In the genomic region with DNA sequence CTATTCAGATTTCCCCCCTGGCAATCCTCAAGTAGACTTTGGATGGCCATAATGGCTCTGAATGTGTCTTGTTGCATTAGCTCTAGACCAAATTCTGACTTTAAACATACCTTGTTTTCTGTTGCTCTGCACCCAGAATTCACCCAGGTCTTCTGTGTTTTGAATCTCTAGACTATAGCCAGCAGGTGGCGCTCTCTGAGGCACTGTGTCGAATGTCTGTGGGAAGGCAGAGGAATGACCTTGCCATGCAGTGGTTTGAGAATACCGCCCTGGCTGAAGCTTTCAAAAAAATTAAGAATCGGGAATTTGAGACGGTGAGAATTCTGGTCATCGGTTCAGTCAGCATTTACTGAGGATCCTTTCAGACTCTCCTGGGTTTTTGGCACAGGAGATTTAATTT, we compare ENCODE assay signal across 8 mouse cellular contexts. TPM values are rescaled to one million over a fixed set of nuclear protein-coding genes. Genes with fewer than 3 reads are reported as not detected.
DNase-seq lines count a peak whose midpoint lies in the region; ATAC-seq lines count a peak whose summit lies in the region.

No protein-coding gene starts in this region.

- no peak overlapping the region for H3K9ac ChIP-seq in kidney, embryonic 16.5 days (replicated peaks; ENCODE audit: low read length)

- H3K4me2 ChIP-seq in kidney, embryonic 16.5 days (replicated peaks; ENCODE audit: low read depth, low read length) = no peak overlapping the region

- H3K27me3 ChIP-seq in kidney, embryonic 16.5 days (ENCODE audit: insufficient read depth, low read length) = no peaks in the 10 kb centered on the region; the same call in 1 of the 2 replicates

- no peak overlapping the region for H3K4me3 ChIP-seq in kidney, embryonic 16.5 days (ENCODE audit: low read length)

- DNase-seq in kidney, adult 18-20 months = peak; percentile 70
- peak; percentile 21 for DNase-seq in T-cell, adult 2 months (ENCODE audit: low spot score)
- peak; percentile 80 to 87 for DNase-seq in cerebellum, postnatal 14 days
- DNase-seq in heart, postnatal 10 days = peak; percentile 58 to 80
- DNase-seq in left cerebral cortex, postnatal 25 days (ENCODE audit: low spot score in 2 of 2) = peak; percentile 46 to 52
- peak; percentile 21 for DNase-seq in ovary, postnatal 10 days (ENCODE audit: low spot score)
- DNase-seq in thymus, postnatal 25 days = peak; percentile 40

- no peaks in the 10 kb centered on the region for H3K4me1 ChIP-seq in kidney, embryonic 16.5 days (ENCODE audit: insufficient read depth, low read length)

- intact Hi-C loops in heart, postnatal 10 days (cut with DNase I) = loop anchor here (1.0 to 10.0 kb wide), 2 partner anchors 103 to 350 kb away; no protein-coding TSS in a partner anchor
- intact Hi-C loops in left cerebral cortex, postnatal 25 days (cut with DNase I) = no loop called here

- ATAC-seq in kidney, embryonic 16.5 days (ENCODE audit: low FRiP score, low TSS enrichment) = no peak

- 11% methylated on average over 6 of the region's 6 CpGs for WGBS in kidney, embryonic 16.5 days

- no peaks in the 10 kb centered on the region for H3K36me3 ChIP-seq in kidney, embryonic 16.5 days (ENCODE audit: insufficient read depth, low read length)

- H3K9me3 ChIP-seq in kidney, embryonic 16.5 days (ENCODE audit: low read length) = no peaks in the 10 kb centered on the region

- H3K27ac ChIP-seq in kidney, embryonic 16.5 days (ENCODE audit: low read length) = no peak overlapping the region

RNA-seq across cellular contexts. Expression of gene Sycp2l, which starts 20.8 kb away (rescaled TPM):
- polyA plus RNA-seq in kidney, embryonic 16.5 days (2015; fragmentation: Nextera tagmentation; extraction: Ambion mirVana) = not detected in 2 replicates
- total RNA-seq in heart, postnatal 10 days (2021) = not detected
- total RNA-seq in left cerebral cortex, postnatal 25 days (2021) = under 1 TPM; 0.18 to 0.46 TPM

RNA-seq across cellular contexts. Expression of gene Gcm2, which starts 24.1 kb away (rescaled TPM):
- not detected in 2 replicates for polyA plus RNA-seq in kidney, embryonic 16.5 days (2015; fragmentation: Nextera tagmentation; extraction: Ambion mirVana)
- not detected for total RNA-seq in heart, postnatal 10 days (2021)
- not detected for total RNA-seq in left cerebral cortex, postnatal 25 days (2021)

RNA-seq across cellular contexts. Expression of gene Mak, which starts 55.4 kb away (rescaled TPM):
- polyA plus RNA-seq in kidney, embryonic 16.5 days (2015; fragmentation: Nextera tagmentation; extraction: Ambion mirVana) = 0.46 and 0.70 TPM in 2 replicates
- not detected for total RNA-seq in heart, postnatal 10 days (2021)
- 1 to 10 TPM; 2.6 to 2.9 TPM for total RNA-seq in left cerebral cortex, postnatal 25 days (2021)

Comparison
In these comparisons a context has a peak if more than half of its experiments do, and no peak if none do; other contexts are left out.
1. DNase-seq: peak in every context shown above with its lines; median percentile 84 in cerebellum, postnatal 14 days; 70 in kidney, adult 18-20 months; 69 in heart, postnatal 10 days; 49 in left cerebral cortex, postnatal 25 days; 40 in thymus, postnatal 25 days; 21 in T-cell, adult 2 months; 21 in ovary, postnatal 10 days.